Mouse (Mus musculus) heart, embryonic 11.5 days (tissue): ENCODE measurements around the gene Dcaf12. TPM values are rescaled to one million over a fixed set of nuclear protein-coding genes. Genes with fewer than 3 reads are reported as not detected.

Experiments used
- ATAC-seq: fragments of 200-750 bp; cut with Nextera tagmentation; replicated peaks from 2 replicates; pipeline ENCODE4 v1.8.0; 2017; ENCODE audit warnings: moderate library complexity; ENCODE audit not compliant: insufficient number of reproducible peaks, low FRiP score, low TSS enrichment
- H3K27ac ChIP-seq: fragments of 300-500 bp; sonication (generic); 2 replicates; pipeline ENCODE4 v1.5.1; 2014; ENCODE audit warnings: mild to moderate bottlenecking, low read depth, low read length
- H3K27me3 ChIP-seq: fragments of 300-500 bp; sonication (generic); 2 replicates; pipeline ENCODE4 v1.6.1; 2014; ENCODE audit warnings: mild to moderate bottlenecking, low read length, mixed read lengths; ENCODE audit not compliant: control insufficient read depth, insufficient read depth
- H3K36me3 ChIP-seq: fragments of 300-500 bp; sonication (generic); 2 replicates; pipeline ENCODE4 v1.6.1; 2014; ENCODE audit warnings: mild to moderate bottlenecking, low read length, moderate library complexity, mixed read lengths; ENCODE audit not compliant: control insufficient read depth, insufficient read depth
- H3K4me1 ChIP-seq: fragments of 300-500 bp; sonication (generic); 2 replicates; pipeline ENCODE4 v1.6.1; 2014; ENCODE audit warnings: low read length; ENCODE audit not compliant: control insufficient read depth, insufficient read depth
- H3K4me2 ChIP-seq: fragments of 300-500 bp; sonication (generic); 2 replicates; pipeline ENCODE4 v1.6.1; 2014; ENCODE audit warnings: mild to moderate bottlenecking, moderate library complexity
- H3K4me3 ChIP-seq: fragments of 300-500 bp; sonication (generic); 2 replicates; pipeline ENCODE4 v1.5.1; 2014; ENCODE audit warnings: low read depth, low read length
- H3K9ac ChIP-seq: fragments of 300-500 bp; sonication (generic); 2 replicates; pipeline ENCODE4 v1.6.1; 2014; ENCODE audit warnings: mild to moderate bottlenecking, low read depth, low read length, moderate library complexity
- H3K9me3 ChIP-seq: fragments of 300-500 bp; sonication (generic); replicated peaks from 2 replicates; pipeline ENCODE4 v1.6.1; 2016; ENCODE audit warnings: low read length; ENCODE audit not compliant: control insufficient read depth
- WGBS: fragments of 180-500 bp; shearing (Covaris S2); extraction: QIAGEN DNeasy Blood & Tissue Kit; methylation state at CpG from one replicate; pipeline ENCODE4 v1.1.7; 2014; ENCODE audit not compliant: insufficient replicate concordance; 5-methylcytosine and 5-hydroxymethylcytosine counted together
- polyA plus RNA-seq: library from polyadenylated mRNA; unstranded; fragments of >200 nt; fragmentation: Nextera tagmentation; extraction: Ambion mirVana; gene quantifications from 2 replicates; pipeline ENCODE4 v1.2.1, GENCODE M21; 2014

Gene Dcaf12
- polyA plus RNA-seq, 1 experiment from 2014 or later: 30.6 TPM

- H3K27ac ChIP-seq: no peak overlapping the region
- WGBS: 78% methylated on average over 6 of the region's 6 CpGs
- H3K4me1 ChIP-seq: no peaks in the 10 kb centered on the region; the same call in 1 of the 2 replicates
- no peak overlapping the region for H3K4me2 ChIP-seq
- no peaks in the 10 kb centered on the region for H3K36me3 ChIP-seq
- H3K9me3 ChIP-seq: no peaks in the 10 kb centered on the region
- no peak overlapping the region for H3K9ac ChIP-seq
- H3K27me3 ChIP-seq: no peaks in the 10 kb centered on the region
- no peak for ATAC-seq
- no peak overlapping the region for H3K4me3 ChIP-seq
Measured at GRCm38 (mm10) chr4:41326876-41327275, 12.2 kb upstream of the Dcaf12 start.

GRCm38 (mm10) chr4:41320971-41321370, 6.3 kb upstream of the Dcaf12 start:
- Histone ChIP-seq H3K27ac (no peak overlapping the region), H3K9me3 (no peaks in the 10 kb centered on the region), H3K9ac (no peak overlapping the region), H3K4me2 (no peak overlapping the region), H3K4me1 (no peaks in the 10 kb centered on the region), H3K36me3 (no peaks in the 10 kb centered on the region), H3K4me3 (no peak overlapping the region), H3K27me3 (no peaks in the 10 kb centered on the region)
- no peak for ATAC-seq
- 69% methylated on average over 4 of the region's 4 CpGs for WGBS

- 75% methylated on average over 5 of the region's 5 CpGs for WGBS
- Histone ChIP-seq H3K4me1 (peaks cover 10% of the 10 kb centered on the region), H3K9me3 (no peaks in the 10 kb centered on the region), H3K27me3 (no peaks in the 10 kb centered on the region), H3K27ac (no peak overlapping the region), H3K4me2 (no peak overlapping the region), H3K36me3 (no peaks in the 10 kb centered on the region), H3K9ac (no peak overlapping the region), H3K4me3 (no peak overlapping the region)
- no peak for ATAC-seq
Measured at GRCm38 (mm10) chr4:41318267-41318666, 3.6 kb upstream of the Dcaf12 start.

- Histone ChIP-seq H3K36me3 (0 out of 2 replicates have a peak, but pooled peaks cover 5% of the 10 kb centered on the region), H3K27ac (peak overlapping the region; percentile 97), H3K4me1 (peaks cover 14% of the 10 kb centered on the region), H3K9me3 (no peaks in the 10 kb centered on the region), H3K9ac (peak overlapping the region; percentile 90), H3K27me3 (no peaks in the 10 kb centered on the region), H3K4me2 (peak overlapping the region; percentile 65), H3K4me3 (peak overlapping the region; percentile 93)
- 47% methylated on average over 8 of the region's 8 CpGs for WGBS
- ATAC-seq: no peak
Measured at GRCm38 (mm10) chr4:41315173-41315572, 484 bp upstream of the Dcaf12 start.

GRCm38 (mm10) chr4:41313722-41314121, 967 bp downstream of the Dcaf12 start:
- Histone ChIP-seq H3K36me3 (peaks cover 12% of the 10 kb centered on the region), H3K4me1 (peaks cover 14% of the 10 kb centered on the region), H3K27ac (peak overlapping the region; percentile 97), H3K27me3 (no peaks in the 10 kb centered on the region), H3K4me3 (peak overlapping the region; percentile 93), H3K9ac (peak overlapping the region; percentile 90), H3K4me2 (peak overlapping the region; percentile 65), H3K9me3 (no peaks in the 10 kb centered on the region)
- 16% methylated on average over 14 of the region's 14 CpGs for WGBS
- ATAC-seq: no peak

GRCm38 (mm10) chr4:41310567-41311563, 3.8 kb downstream of the Dcaf12 start:
- no peaks in the 10 kb centered on the region for H3K27me3 ChIP-seq
- peaks cover 14% of the 10 kb centered on the region for H3K4me1 ChIP-seq
- no peaks in the 10 kb centered on the region for H3K9me3 ChIP-seq
- WGBS: 89% methylated on average over 9 of the region's 9 CpGs
- no peak overlapping the region for H3K27ac ChIP-seq
- H3K4me3 ChIP-seq: no peak overlapping the region
- H3K4me2 ChIP-seq: no peak overlapping the region
- H3K36me3 ChIP-seq: peaks cover 16% of the 10 kb centered on the region
- H3K9ac ChIP-seq: no peak overlapping the region
- no peak for ATAC-seq

GRCm38 (mm10) chr4:41307406-41307805, 7.3 kb downstream of the Dcaf12 start:
- no peak for ATAC-seq
- peaks cover 21% of the 10 kb centered on the region for H3K36me3 ChIP-seq
- no peak overlapping the region for H3K4me3 ChIP-seq
- no peaks in the 10 kb centered on the region for H3K9me3 ChIP-seq
- H3K9ac ChIP-seq: no peak overlapping the region
- no peak overlapping the region for H3K4me2 ChIP-seq
- no peaks in the 10 kb centered on the region for H3K27me3 ChIP-seq
- H3K4me1 ChIP-seq: no peaks in the 10 kb centered on the region
- 84% methylated on average over 6 of the region's 6 CpGs for WGBS
- H3K27ac ChIP-seq: no peak overlapping the region

- H3K4me3 ChIP-seq: no peak overlapping the region
- H3K9me3 ChIP-seq: no peaks in the 10 kb centered on the region
- H3K27me3 ChIP-seq: no peaks in the 10 kb centered on the region
- no peak for ATAC-seq
- H3K4me1 ChIP-seq: no peaks in the 10 kb centered on the region
- 63% methylated on average over 3 of the region's 3 CpGs for WGBS
- no peak overlapping the region for H3K9ac ChIP-seq
- H3K36me3 ChIP-seq: peaks cover 32% of the 10 kb centered on the region
- no peak overlapping the region for H3K27ac ChIP-seq
- no peak overlapping the region for H3K4me2 ChIP-seq
Measured at GRCm38 (mm10) chr4:41304302-41304701, 10.4 kb downstream of the Dcaf12 start.
